Comparison of ENCODE assay signal across 13 mouse cellular contexts in the genomic region with DNA sequence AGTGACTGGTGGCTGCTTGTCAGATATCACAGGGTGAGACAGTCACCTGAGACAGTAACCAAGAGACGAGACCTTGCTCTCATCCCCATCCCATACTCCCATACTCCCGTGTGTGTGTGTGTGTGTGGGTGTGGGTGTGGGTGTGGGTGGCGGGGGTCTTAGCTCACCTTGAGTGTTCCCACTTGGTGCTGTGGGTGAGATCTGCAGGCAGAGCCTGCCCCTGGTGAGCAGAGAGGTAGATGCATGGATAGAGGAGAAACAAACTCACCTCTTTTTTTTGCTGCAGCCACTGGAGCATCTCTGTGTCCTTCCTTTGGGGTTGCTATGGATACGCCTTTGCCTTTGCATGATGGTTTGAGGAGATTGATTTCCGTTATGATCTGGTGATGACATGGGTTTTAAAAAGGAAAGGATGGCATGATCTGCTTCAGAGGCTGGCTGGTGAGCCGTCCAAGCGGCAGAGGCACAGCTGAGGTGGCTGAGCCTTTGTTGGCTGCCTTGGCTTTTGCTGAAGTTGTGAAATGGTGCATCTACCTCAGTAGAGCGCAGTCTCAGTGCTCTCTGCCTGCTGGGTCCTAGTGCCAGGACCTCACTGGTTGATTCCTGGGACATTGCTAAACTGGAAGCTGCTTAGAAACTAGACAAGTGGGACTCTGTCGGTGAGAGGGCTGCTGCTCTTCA. TPM values are rescaled to one million over a fixed set of nuclear protein-coding genes. Genes with fewer than 3 reads are reported as not detected.
DNase-seq lines count a peak whose midpoint lies in the region; ATAC-seq lines count a peak whose summit lies in the region.
"Had no signal": no experiment of that assay in that cellular context is flagged by ENCODE, and none has a peak within 500 bp of the region (broad histone marks: within the 10 kb centered on the region; RNA-seq: fewer than 3 reads in every experiment).

No protein-coding gene starts in this region.

- no peak overlapping the region for H3K4me3 ChIP-seq in heart, embryonic 13.5 days
- H3K4me3 ChIP-seq in forebrain, embryonic 14.5 days (ENCODE audit: low read depth, low read length), result peak overlapping the region; percentile 12
- peak overlapping the region; percentile 40 for H3K4me3 ChIP-seq in neural tube, embryonic 15.5 days (replicated peaks)
- H3K4me3 ChIP-seq: megakaryocyte, embryonic 14.5 days had no signal

- intact Hi-C loops in heart, postnatal 36 days (cut with DNase I), result no loop called here
- intact Hi-C loops in heart, postnatal 10 days (cut with DNase I), result no loop called here

- no peak for ATAC-seq in heart, embryonic 13.5 days (ENCODE audit: extremely low read depth, insufficient number of reproducible peaks, low FRiP score, low TSS enrichment)
- peak; percentile 55; the same call in 1 of the 2 replicates for ATAC-seq in forebrain, embryonic 14.5 days
- peak; percentile 88 for ATAC-seq in neural tube, embryonic 15.5 days (ENCODE audit: low FRiP score)
- ATAC-seq: activated CD4-positive, CD25-positive, alpha-beta regulatory T cell, adult 4 months had no signal

- no peak overlapping the region for H3K27ac ChIP-seq in heart, embryonic 13.5 days (replicated peaks)
- peak overlapping the region; percentile 22; the same call in 1 of the 2 replicates for H3K27ac ChIP-seq in forebrain, embryonic 14.5 days (ENCODE audit: low read depth, low read length)
- peak overlapping the region; percentile 75 for H3K27ac ChIP-seq in neural tube, embryonic 15.5 days (replicated peaks)

- H3K27me3 ChIP-seq in heart, embryonic 13.5 days (replicated peaks), result no peaks in the 10 kb centered on the region
- no peaks in the 10 kb centered on the region for H3K27me3 ChIP-seq in forebrain, embryonic 14.5 days (replicated peaks; ENCODE audit: control insufficient read depth, insufficient read depth, low read length)
- H3K27me3 ChIP-seq in neural tube, embryonic 15.5 days (replicated peaks), result no peaks in the 10 kb centered on the region
- H3K27me3 ChIP-seq: megakaryocyte, embryonic 14.5 days had no signal

- H3K36me3 ChIP-seq in heart, embryonic 13.5 days, result peaks cover 16% of the 10 kb centered on the region
- H3K36me3 ChIP-seq in forebrain, embryonic 14.5 days (ENCODE audit: control insufficient read depth, insufficient read depth, low read length), result no peaks in the 10 kb centered on the region; the same call in 1 of the 2 replicates
- H3K36me3 ChIP-seq in neural tube, embryonic 15.5 days, result 0 out of 2 replicates have a peak, but pooled peaks cover 8% of the 10 kb centered on the region

- H3K9ac ChIP-seq in heart, embryonic 13.5 days, result 0 out of 2 replicates have a peak overlapping the region, but pooled peaks have one; percentile 11
- H3K9ac ChIP-seq in forebrain, embryonic 14.5 days (ENCODE audit: low read length), result peak overlapping the region; percentile 48
- peak overlapping the region; percentile 46 for H3K9ac ChIP-seq in neural tube, embryonic 15.5 days (replicated peaks)

- no peak for DNase-seq in heart, postnatal 36 days
- peak; percentile 41 for DNase-seq in forebrain, embryonic 14.5 days (ENCODE audit: low spot score)
- DNase-seq in layer of hippocampus, postnatal 25 days (ENCODE audit: extremely low spot score in 1 of 2, low spot score in 1 of 2), result peak; percentile 54 to 59
- no peak for DNase-seq in spleen, postnatal 36 days (ENCODE audit: low spot score in 2 of 2)
- no peak for DNase-seq in gastrocnemius, postnatal 10 days
- no peak for DNase-seq in heart, postnatal 10 days
- DNase-seq: embryo, embryonic 11 days; heart, adult 11 months; kidney, adult 8-10 months had no signal

- peaks cover 26% of the 10 kb centered on the region for H3K4me1 ChIP-seq in heart, embryonic 13.5 days
- H3K4me1 ChIP-seq in forebrain, embryonic 14.5 days (ENCODE audit: control insufficient read depth, insufficient read depth, low read length), result no peaks in the 10 kb centered on the region
- peaks cover 60% of the 10 kb centered on the region for H3K4me1 ChIP-seq in neural tube, embryonic 15.5 days

- no peaks in the 10 kb centered on the region for H3K9me3 ChIP-seq in heart, embryonic 13.5 days
- H3K9me3 ChIP-seq in forebrain, embryonic 14.5 days (replicated peaks; ENCODE audit: control insufficient read depth, low read length), result no peaks in the 10 kb centered on the region
- H3K9me3 ChIP-seq in neural tube, embryonic 15.5 days (replicated peaks), result no peaks in the 10 kb centered on the region
- H3K9me3 ChIP-seq: megakaryocyte, embryonic 14.5 days had no signal

- H3K4me2 ChIP-seq in heart, embryonic 13.5 days, result no peak overlapping the region
- H3K4me2 ChIP-seq in forebrain, embryonic 14.5 days (ENCODE audit: low read length), result peak overlapping the region; percentile 30
- H3K4me2 ChIP-seq in neural tube, embryonic 15.5 days, result peak overlapping the region; percentile 56

- 66% methylated on average over 9 of the region's 9 CpGs for WGBS in heart, embryonic 13.5 days
- WGBS in forebrain, embryonic 14.5 days, result 60% methylated on average over 9 of the region's 9 CpGs
- 57% methylated on average over 9 of the region's 9 CpGs for WGBS in neural tube, embryonic 15.5 days

RNA-seq across cellular contexts. Expression of a gene that starts 6.7 kb away (rescaled TPM):
- polyA plus RNA-seq in heart, embryonic 13.5 days (2015; fragmentation: Nextera tagmentation; extraction: Ambion mirVana), result 62.3 and 65.9 TPM in 2 replicates
- 100 to 1,000 TPM; 137 to 139 TPM for total RNA-seq in heart, postnatal 36 days (2021)
- 101 and 133 TPM in 2 replicates for polyA plus RNA-seq in forebrain, embryonic 14.5 days (2014; fragmentation: Nextera tagmentation; extraction: Ambion mirVana)
- 100 to 1,000 TPM; 371 to 399 TPM for total RNA-seq in layer of hippocampus, postnatal 25 days (2021)
- polyA plus RNA-seq in neural tube, embryonic 15.5 days (2015; fragmentation: Nextera tagmentation; extraction: Ambion mirVana), result 149 and 153 TPM in 2 replicates
- total RNA-seq in gastrocnemius, postnatal 10 days (2021), result 100 to 1,000 TPM; 126 to 132 TPM
- 100 to 1,000 TPM; 121 to 127 TPM for total RNA-seq in heart, postnatal 10 days (2021)

RNA-seq across cellular contexts. Expression of a gene that starts 16.2 kb away (rescaled TPM):
- 0.55 and 0.64 TPM in 2 replicates for polyA plus RNA-seq in heart, embryonic 13.5 days (2015; fragmentation: Nextera tagmentation; extraction: Ambion mirVana)
- under 1 TPM; 0.16 to 0.39 TPM for total RNA-seq in heart, postnatal 36 days (2021)
- 5.8 and 7.5 TPM in 2 replicates for polyA plus RNA-seq in forebrain, embryonic 14.5 days (2014; fragmentation: Nextera tagmentation; extraction: Ambion mirVana)
- total RNA-seq in layer of hippocampus, postnatal 25 days (2021), result 10 to 100 TPM; 22.1 to 25.0 TPM
- polyA plus RNA-seq in neural tube, embryonic 15.5 days (2015; fragmentation: Nextera tagmentation; extraction: Ambion mirVana), result 7.9 and 8.2 TPM in 2 replicates
- total RNA-seq in gastrocnemius, postnatal 10 days (2021), result under 1 TPM in 1 of 2 experiments, not detected in 1; 0.23 TPM
- total RNA-seq in heart, postnatal 10 days (2021), result under 1 TPM in 1 of 2 experiments, not detected in 1; 0.12 TPM
- polyA plus RNA-seq: activated CD4-positive, CD25-positive, alpha-beta regulatory T cell, adult 4 months had no signal

RNA-seq across cellular contexts. Expression of a gene that starts 16.2 kb away (rescaled TPM):
- polyA plus RNA-seq in heart, embryonic 13.5 days (2015; fragmentation: Nextera tagmentation; extraction: Ambion mirVana), result 7.0 and 7.5 TPM in 2 replicates
- 1 to 10 TPM; 1.4 to 1.5 TPM for total RNA-seq in heart, postnatal 36 days (2021)
- 20.6 and 23.9 TPM in 2 replicates for polyA plus RNA-seq in forebrain, embryonic 14.5 days (2014; fragmentation: Nextera tagmentation; extraction: Ambion mirVana)
- total RNA-seq in layer of hippocampus, postnatal 25 days (2021), result 10 to 100 TPM; 25.1 to 28.4 TPM
- polyA plus RNA-seq in neural tube, embryonic 15.5 days (2015; fragmentation: Nextera tagmentation; extraction: Ambion mirVana), result 14.7 and 18.6 TPM in 2 replicates
- total RNA-seq in gastrocnemius, postnatal 10 days (2021), result 1 to 10 TPM in 1 of 2 experiments, under 1 TPM in 1; 0.43 to 1.4 TPM
- 1 to 10 TPM; 1.7 to 1.8 TPM for total RNA-seq in heart, postnatal 10 days (2021)

RNA-seq across cellular contexts. Expression of a gene that starts 37.1 kb away (rescaled TPM):
- polyA plus RNA-seq in heart, embryonic 13.5 days (2015; fragmentation: Nextera tagmentation; extraction: Ambion mirVana), result 19.5 and 21.6 TPM in 2 replicates
- 1 to 10 TPM; 4.6 to 5.5 TPM for total RNA-seq in heart, postnatal 36 days (2021)
- polyA plus RNA-seq in forebrain, embryonic 14.5 days (2014; fragmentation: Nextera tagmentation; extraction: Ambion mirVana), result 4.7 and 4.8 TPM in 2 replicates
- total RNA-seq in layer of hippocampus, postnatal 25 days (2021), result 10 to 100 TPM; 83.6 to 93.5 TPM
- polyA plus RNA-seq in neural tube, embryonic 15.5 days (2015; fragmentation: Nextera tagmentation; extraction: Ambion mirVana), result 17.1 and 23.7 TPM in 2 replicates
- total RNA-seq in gastrocnemius, postnatal 10 days (2021), result 10 to 100 TPM; 22.3 to 24.5 TPM
- total RNA-seq in heart, postnatal 10 days (2021), result 10 to 100 TPM; 10.7 to 11.7 TPM
- polyA plus RNA-seq: activated CD4-positive, CD25-positive, alpha-beta regulatory T cell, adult 4 months had no signal

RNA-seq across cellular contexts. Expression of a gene that starts 47.1 kb away (rescaled TPM):
- 8.2 and 8.7 TPM in 2 replicates for polyA plus RNA-seq in heart, embryonic 13.5 days (2015; fragmentation: Nextera tagmentation; extraction: Ambion mirVana)
- 10 to 100 TPM; 14.5 to 16.0 TPM for total RNA-seq in heart, postnatal 36 days (2021)
- 15.6 and 17.5 TPM in 2 replicates for polyA plus RNA-seq in forebrain, embryonic 14.5 days (2014; fragmentation: Nextera tagmentation; extraction: Ambion mirVana)
- total RNA-seq in layer of hippocampus, postnatal 25 days (2021), result 10 to 100 TPM; 24.0 to 26.2 TPM
- polyA plus RNA-seq in neural tube, embryonic 15.5 days (2015; fragmentation: Nextera tagmentation; extraction: Ambion mirVana), result 12.0 and 12.3 TPM in 2 replicates
- total RNA-seq in gastrocnemius, postnatal 10 days (2021), result 10 to 100 TPM; 13.1 to 15.2 TPM
- total RNA-seq in heart, postnatal 10 days (2021), result 10 to 100 TPM; 14.6 to 17.6 TPM

Comparison
In these comparisons a context has a peak if more than half of its experiments do, and no peak if none do; other contexts are left out.
1. DNase-seq: peak in forebrain, embryonic 14.5 days (single experiment) and layer of hippocampus, postnatal 25 days (2 of 2); none in heart, postnatal 36 days (0 of 2), spleen, postnatal 36 days (0 of 2), gastrocnemius, postnatal 10 days (single experiment) and heart, postnatal 10 days (0 of 2).
2. RNA of a gene that starts 16.2 kb away (total RNA-seq): 22.1 to 25.0 TPM in layer of hippocampus, postnatal 25 days; 0.16 to 0.39 TPM in heart, postnatal 36 days, 0.23 TPM in gastrocnemius, postnatal 10 days and 0.12 TPM in heart, postnatal 10 days; every median in the first group is over 10 times any median in the second.
3. RNA of a gene that starts 16.2 kb away (total RNA-seq): 25.1 to 28.4 TPM in layer of hippocampus, postnatal 25 days; 1.7 to 1.8 TPM in heart, postnatal 10 days, 1.4 to 1.5 TPM in heart, postnatal 36 days and 0.43 to 1.4 TPM in gastrocnemius, postnatal 10 days; every median in the first group is over 4 times any median in the second.
4. Peak in every context shown above with its lines, with median percentiles within 50 percentile points of each other: H3K9ac ChIP-seq.